Mouse (Mus musculus) C2C12 (cell line): ENCODE measurements around the gene 4930519P11Rik. TPM values are rescaled to one million over a fixed set of nuclear protein-coding genes. Genes with fewer than 3 reads are reported as not detected.

Experiments
- H3K27me3 ChIP-seq: one replicate; pipeline ENCODE4 v1.6.1; 2011; ENCODE audit not compliant: control insufficient read depth, insufficient read depth, insufficient read length
- H3K36me3 ChIP-seq: one replicate; pipeline ENCODE4 v1.6.1; 2011; ENCODE audit not compliant: control insufficient read depth, insufficient read depth
- H3K4me3 ChIP-seq: one replicate; pipeline ENCODE4 v1.5.1; 2011; ENCODE audit warnings: mild to moderate bottlenecking, control low read depth; ENCODE audit not compliant: poor library complexity, insufficient read depth, severe bottlenecking
- H3K79me2 ChIP-seq: one replicate; pipeline ENCODE4 v1.6.1; 2011; ENCODE audit not compliant: control insufficient read depth, insufficient read depth
- H3K79me3 ChIP-seq: one replicate; pipeline ENCODE4 v1.6.1; 2011; ENCODE audit warnings: low read depth, control low read depth
- H3ac ChIP-seq: one replicate; pipeline ENCODE3; 2011; ENCODE audit warnings: low read depth; ENCODE audit not compliant: control insufficient read depth, insufficient read length
- CEBPB ChIP-seq: IDR thresholded peaks from one replicate; pipeline ENCODE4 v1.6.1; 2011; ENCODE audit warnings: low read depth, mild to moderate bottlenecking, control low read depth, moderate library complexity
- CTCF ChIP-seq: IDR thresholded peaks from one replicate; pipeline ENCODE4 v1.5.1; 2011; ENCODE audit not compliant: control insufficient read depth, insufficient read depth, insufficient read length
- FOSL1 ChIP-seq: IDR thresholded peaks from one replicate; pipeline ENCODE4 v1.8.0; 2011; ENCODE audit warnings: mild to moderate bottlenecking, low read length; ENCODE audit not compliant: poor library complexity, insufficient read depth, severe bottlenecking
- MAX ChIP-seq: IDR thresholded peaks from one replicate; pipeline ENCODE4 v1.6.1; 2011; ENCODE audit warnings: mild to moderate bottlenecking, control low read depth
- MYOD1 ChIP-seq: IDR thresholded peaks from one replicate; pipeline ENCODE4 v1.6.1; 2011; ENCODE audit warnings: low read depth; ENCODE audit not compliant: control insufficient read depth, insufficient read length
- MYOG ChIP-seq: IDR thresholded peaks from one replicate; pipeline ENCODE4 v1.6.1; 2011; ENCODE audit not compliant: control insufficient read depth, insufficient read length; ENCODE audit errors: extremely low read depth
- USF1 ChIP-seq: IDR thresholded peaks from one replicate; pipeline ENCODE4 v1.6.1; 2011; ENCODE audit warnings: low read depth, mild to moderate bottlenecking, control low read depth, moderate library complexity
- polyA plus RNA-seq: library from polyadenylated mRNA; unstranded; fragments of >200 nt; fragmentation: generic; extraction: Trizol; gene quantifications from one replicate; pipeline ENCODE4 v1.2.1, GENCODE M21; 2012; ENCODE audit warnings: missing spikeins

The 4930519P11Rik gene
- polyA plus RNA-seq, 1 experiment = 0.08 TPM

GRCm38 (mm10) chr2:154633876-154634644 is 20.8 kb upstream of the 4930519P11Rik start:
- Histone ChIP-seq H3K79me3 (no peaks in the 10 kb centered on the region), H3K27me3 (no peaks in the 10 kb centered on the region), H3K79me2 (no peaks in the 10 kb centered on the region), H3ac (no peak overlapping the region), H3K4me3 (no peak overlapping the region), H3K36me3 (peaks cover 6% of the 10 kb centered on the region)
- TF ChIP-seq CTCF (no peak), CEBPB (no peak), FOSL1 (no peak), MYOD1 (no peak), MYOG (no peak), MAX (no peak), USF1 (no peak)

GRCm38 (mm10) chr2:154633039-154633742 is 20.0 kb upstream of the 4930519P11Rik start:
- H3K79me2 ChIP-seq = no peaks in the 10 kb centered on the region
- H3K27me3 ChIP-seq = no peaks in the 10 kb centered on the region
- no peaks in the 10 kb centered on the region for H3K79me3 ChIP-seq
- peaks cover 2% of the 10 kb centered on the region for H3K36me3 ChIP-seq
- no peak overlapping the region for H3K4me3 ChIP-seq
- TF ChIP-seq MYOG (no peak), CTCF (no peak), FOSL1 (no peak), CEBPB (no peak), USF1 (no peak), MAX (no peak), MYOD1 (no peak)
- H3ac ChIP-seq = no peak overlapping the region

GRCm38 (mm10) chr2:154632203-154632780 is 19.1 kb upstream of the 4930519P11Rik start:
- Histone ChIP-seq H3K4me3 (no peak overlapping the region), H3ac (no peak overlapping the region), H3K79me3 (no peaks in the 10 kb centered on the region), H3K27me3 (no peaks in the 10 kb centered on the region), H3K36me3 (no peaks in the 10 kb centered on the region), H3K79me2 (no peaks in the 10 kb centered on the region)
- no peak for TF ChIP-seq MYOD1
- no peak for TF ChIP-seq FOSL1
- no peak for TF ChIP-seq MAX

GRCm38 (mm10) chr2:154630531-154630930 is 17.3 kb upstream of the 4930519P11Rik start:
- Histone ChIP-seq H3K36me3 (no peaks in the 10 kb centered on the region), H3K4me3 (no peak overlapping the region), H3ac (no peak overlapping the region), H3K27me3 (no peaks in the 10 kb centered on the region), H3K79me3 (no peaks in the 10 kb centered on the region), H3K79me2 (no peaks in the 10 kb centered on the region)
- TF ChIP-seq MYOD1 = no peak
- no peak for TF ChIP-seq MAX
- TF ChIP-seq USF1 = no peak
- TF ChIP-seq CTCF = no peak
- no peak for TF ChIP-seq MYOG
- TF ChIP-seq FOSL1 = no peak

GRCm38 (mm10) chr2:154624137-154624536 is 10.9 kb upstream of the 4930519P11Rik start:
- TF ChIP-seq MYOG = no peak
- no peak for TF ChIP-seq MYOD1
- no peak for TF ChIP-seq CTCF
- Histone ChIP-seq H3K79me2 (no peaks in the 10 kb centered on the region), H3ac (no peak overlapping the region), H3K27me3 (no peaks in the 10 kb centered on the region), H3K79me3 (no peaks in the 10 kb centered on the region), H3K4me3 (no peak overlapping the region), H3K36me3 (no peaks in the 10 kb centered on the region)

GRCm38 (mm10) chr2:154621684-154622083 is 8.4 kb upstream of the 4930519P11Rik start:
- H3K4me3 ChIP-seq = no peak overlapping the region
- TF ChIP-seq CEBPB (no peak), USF1 (no peak), MYOD1 (no peak), MAX (no peak), FOSL1 (no peak), CTCF (no peak), MYOG (no peak)
- H3K79me3 ChIP-seq = no peaks in the 10 kb centered on the region
- H3K36me3 ChIP-seq = no peaks in the 10 kb centered on the region
- no peaks in the 10 kb centered on the region for H3K79me2 ChIP-seq
- no peak overlapping the region for H3ac ChIP-seq
- no peaks in the 10 kb centered on the region for H3K27me3 ChIP-seq
